Mouse (Mus musculus) stomach, embryonic 15.5 days (tissue): ENCODE measurements around the gene Cryba2. TPM values are rescaled to one million over a fixed set of nuclear protein-coding genes. Genes with fewer than 3 reads are reported as not detected.
A peak's percentile ranks its signal among the peaks of the same experiment; 100 is the strongest.

Source experiments
- ATAC-seq: fragments of 200-750 bp; cut with Nextera tagmentation; 2 replicates; pipeline ENCODE4 v1.8.0; 2017; ENCODE audit warnings: low read depth, moderate number of reproducible peaks, moderate TSS enrichment; ENCODE audit not compliant: insufficient read depth, low FRiP score
- H3K27ac ChIP-seq: fragments of 300-500 bp; sonication (generic); 2 replicates; pipeline ENCODE4 v1.5.1; 2015; ENCODE audit warnings: mild to moderate bottlenecking, inconsistent platforms
- H3K27me3 ChIP-seq: fragments of 300-500 bp; sonication (generic); replicated peaks from 2 replicates; pipeline ENCODE4 v1.6.1; 2015; ENCODE audit warnings: inconsistent platforms
- H3K36me3 ChIP-seq: fragments of 300-500 bp; sonication (generic); 2 replicates; pipeline ENCODE4 v1.6.1; 2015; ENCODE audit warnings: inconsistent platforms
- H3K4me1 ChIP-seq: fragments of 300-500 bp; sonication (generic); 2 replicates; pipeline ENCODE4 v1.6.1; 2015; ENCODE audit warnings: inconsistent platforms
- H3K4me2 ChIP-seq: fragments of 300-500 bp; sonication (generic); 2 replicates; pipeline ENCODE4 v1.6.1; 2015; ENCODE audit warnings: mild to moderate bottlenecking, inconsistent platforms
- H3K4me3 ChIP-seq: fragments of 300-500 bp; sonication (generic); replicated peaks from 2 replicates; pipeline ENCODE4 v1.5.1; 2015; ENCODE audit warnings: inconsistent platforms
- H3K9ac ChIP-seq: fragments of 300-500 bp; sonication (generic); 2 replicates; pipeline ENCODE4 v1.6.1; 2015; ENCODE audit warnings: inconsistent platforms
- H3K9me3 ChIP-seq: fragments of 300-500 bp; sonication (generic); 2 replicates; pipeline ENCODE4 v1.6.1; 2016; ENCODE audit warnings: inconsistent platforms
- WGBS: fragments of 180-500 bp; shearing (Covaris S2); methylation state at CpG from one replicate; pipeline ENCODE4 v1.1.7; 2015; 5-methylcytosine and 5-hydroxymethylcytosine counted together
- polyA plus RNA-seq: library from polyadenylated mRNA; unstranded; fragments of >200 nt; fragmentation: Nextera tagmentation; extraction: Ambion mirVana; gene quantifications from 2 replicates; pipeline ENCODE4 v1.2.1, GENCODE M21; 2015

Gene Cryba2
- polyA plus RNA-seq, 1 experiment from 2014 or later = 2.2 TPM

- Histone ChIP-seq H3K36me3 (no peaks in the 10 kb centered on the region), H3K27me3 (peaks cover 45% of the 10 kb centered on the region), H3K4me3 (peak overlapping the region; percentile 34), H3K27ac (peak overlapping the region; percentile 80), H3K4me1 (peaks cover 16% of the 10 kb centered on the region), H3K9ac (peak overlapping the region; percentile 19; the same call in 1 of the 2 replicates), H3K9me3 (no peaks in the 10 kb centered on the region), H3K4me2 (peak overlapping the region; percentile 58)
- whole genome bisulfite sequencing = under 1% methylated on average over 62 of the region's 66 CpGs
- peak; percentile 83 for ATAC-seq
These were observed 7.7 kb upstream of the Cryba2 start for GRCm38 (mm10) chr1:74900341-74901285.

- H3K27me3 ChIP-seq = peaks cover 58% of the 10 kb centered on the region
- H3K9ac ChIP-seq = no peak overlapping the region
- no peaks in the 10 kb centered on the region for H3K36me3 ChIP-seq
- 10% methylated on average over 6 of the region's 10 CpGs for WGBS
- no peak overlapping the region for H3K4me3 ChIP-seq
- H3K4me1 ChIP-seq = peaks cover 16% of the 10 kb centered on the region
- H3K9me3 ChIP-seq = no peaks in the 10 kb centered on the region
- ATAC-seq = 0 out of 2 replicates have a peak, but pooled peaks have one; percentile 20
- H3K4me2 ChIP-seq = 0 out of 2 replicates have a peak overlapping the region, but pooled peaks have one; percentile 58
- H3K27ac ChIP-seq = peak overlapping the region; percentile 45; the same call in 1 of the 2 replicates
These were observed 5.9 kb upstream of the Cryba2 start for GRCm38 (mm10) chr1:74898656-74899431.

- WGBS = 7% methylated on average over 7 of the region's 7 CpGs
- H3K9ac ChIP-seq = no peak overlapping the region
- peaks cover 16% of the 10 kb centered on the region for H3K4me1 ChIP-seq
- no peaks in the 10 kb centered on the region for H3K36me3 ChIP-seq
- no peak overlapping the region for H3K4me3 ChIP-seq
- H3K27me3 ChIP-seq = peaks cover 59% of the 10 kb centered on the region
- ATAC-seq = no peak
- H3K9me3 ChIP-seq = no peaks in the 10 kb centered on the region
- no peak overlapping the region for H3K27ac ChIP-seq
- H3K4me2 ChIP-seq = no peak overlapping the region
These were observed 5.0 kb upstream of the Cryba2 start for GRCm38 (mm10) chr1:74897976-74898375.

- Histone ChIP-seq H3K9me3 (no peaks in the 10 kb centered on the region), H3K27ac (no peak overlapping the region), H3K27me3 (peaks cover 67% of the 10 kb centered on the region), H3K4me3 (no peak overlapping the region), H3K4me1 (0 out of 2 replicates have a peak, but pooled peaks cover 5% of the 10 kb centered on the region), H3K36me3 (no peaks in the 10 kb centered on the region), H3K4me2 (no peak overlapping the region), H3K9ac (no peak overlapping the region)
- no peak for ATAC-seq
- WGBS = 15% methylated on average over 4 of the region's 4 CpGs
These were observed 2.0 kb upstream of the Cryba2 start for GRCm38 (mm10) chr1:74894966-74895365.

GRCm38 (mm10) chr1:74892351-74893133, 401 bp downstream of the Cryba2 start:
- H3K4me3 ChIP-seq = peak overlapping the region; percentile 9; the same call in 1 of the 2 replicates
- H3K27ac ChIP-seq = no peak overlapping the region
- no peaks in the 10 kb centered on the region for H3K9me3 ChIP-seq
- WGBS = 4% methylated on average over 39 of the region's 39 CpGs
- no peak for ATAC-seq
- no peak overlapping the region for H3K9ac ChIP-seq
- H3K36me3 ChIP-seq = no peaks in the 10 kb centered on the region
- H3K4me2 ChIP-seq = peak overlapping the region; percentile 32
- H3K4me1 ChIP-seq = no peaks in the 10 kb centered on the region
- peaks cover 76% of the 10 kb centered on the region for H3K27me3 ChIP-seq

- no peak overlapping the region for H3K27ac ChIP-seq
- peaks cover 79% of the 10 kb centered on the region for H3K27me3 ChIP-seq
- no peaks in the 10 kb centered on the region for H3K4me1 ChIP-seq
- ATAC-seq = no peak
- no peaks in the 10 kb centered on the region for H3K36me3 ChIP-seq
- H3K9ac ChIP-seq = no peak overlapping the region
- no peaks in the 10 kb centered on the region for H3K9me3 ChIP-seq
- H3K4me3 ChIP-seq = no peak overlapping the region
- no peak overlapping the region for H3K4me2 ChIP-seq
- 0% methylated on average over 2 of the region's 8 CpGs for WGBS
These were observed 1.4 kb downstream of the Cryba2 start for GRCm38 (mm10) chr1:74891513-74891912.

GRCm38 (mm10) chr1:74885369-74886042, 7.4 kb downstream of the Cryba2 start, which contains the start of gene Fev:
Fev (minus strand) TSS chr1:74885419.
- WGBS = under 1% methylated on average over 43 of the region's 43 CpGs
- peak within 1 kb of the TSS; percentile 23 for H3K4me3 ChIP-seq
- no peak for ATAC-seq

GRCm38 (mm10) chr1:74884196-74885141, 8.5 kb downstream of the Cryba2 start:
- 2% methylated on average over 57 of the region's 57 CpGs for WGBS
- peak overlapping the region; percentile 23 for H3K4me3 ChIP-seq
- peak overlapping the region; percentile 48 for H3K4me2 ChIP-seq
- ATAC-seq = no peak
- peaks cover 83% of the 10 kb centered on the region for H3K27me3 ChIP-seq
- no peak overlapping the region for H3K27ac ChIP-seq
- no peak overlapping the region for H3K9ac ChIP-seq
- no peaks in the 10 kb centered on the region for H3K9me3 ChIP-seq
- no peaks in the 10 kb centered on the region for H3K36me3 ChIP-seq
- peaks cover 21% of the 10 kb centered on the region for H3K4me1 ChIP-seq

More at GRCm38 (mm10) chr1:74885369-74886042, 7.4 kb downstream of the Cryba2 start, which contains the start of gene Fev:
- no peaks in the 10 kb centered on the region for H3K9me3 ChIP-seq
- no peak within 1 kb of the TSS for H3K27ac ChIP-seq
- peaks cover 87% of the 10 kb centered on the region for H3K27me3 ChIP-seq
- no peak within 1 kb of the TSS for H3K9ac ChIP-seq
- H3K36me3 ChIP-seq = no peaks in the 10 kb centered on the region
- peak within 1 kb of the TSS; percentile 48 for H3K4me2 ChIP-seq
- peaks cover 21% of the 10 kb centered on the region for H3K4me1 ChIP-seq

GRCm38 (mm10) chr1:74883441-74883840, 9.5 kb downstream of the Cryba2 start:
- no peak overlapping the region for H3K4me2 ChIP-seq
- no peak overlapping the region for H3K4me3 ChIP-seq
- no peaks in the 10 kb centered on the region for H3K36me3 ChIP-seq
- no peak overlapping the region for H3K9ac ChIP-seq
- ATAC-seq = no peak
- peaks cover 21% of the 10 kb centered on the region for H3K4me1 ChIP-seq
- H3K9me3 ChIP-seq = no peaks in the 10 kb centered on the region
- 13% methylated on average over 5 of the region's 5 CpGs for WGBS
- H3K27ac ChIP-seq = no peak overlapping the region
- peaks cover 89% of the 10 kb centered on the region for H3K27me3 ChIP-seq

- no peak for ATAC-seq
- no peak overlapping the region for H3K27ac ChIP-seq
- no peaks in the 10 kb centered on the region for H3K36me3 ChIP-seq
- H3K4me3 ChIP-seq = no peak overlapping the region; the same call in 1 of the 2 replicates
- H3K9me3 ChIP-seq = no peaks in the 10 kb centered on the region
- 4% methylated on average over 8 of the region's 8 CpGs for WGBS
- peak overlapping the region; percentile 50 for H3K4me2 ChIP-seq
- H3K4me1 ChIP-seq = peaks cover 21% of the 10 kb centered on the region
- H3K27me3 ChIP-seq = peaks cover 90% of the 10 kb centered on the region
- no peak overlapping the region for H3K9ac ChIP-seq
These were observed 10.1 kb downstream of the Cryba2 start for GRCm38 (mm10) chr1:74882828-74883227.
